Mouse (Mus musculus) liver, adult 2 months (tissue): ENCODE results near the gene Slfn2.

Experiments
- CTCF ChIP-seq: fragments of 200-500 bp; IDR thresholded peaks from 2 replicates; pipeline ENCODE4 v1.5.1; 2011; ENCODE audit warnings: low read depth, low read length, control low read depth
- POLR2A ChIP-seq: fragments of 200-500 bp; IDR thresholded peaks from 2 replicates; pipeline ENCODE4 v1.6.1; 2011; ENCODE audit warnings: low read length, control low read depth; ENCODE audit not compliant: insufficient read depth; ENCODE audit errors: extremely low read depth

- TF ChIP-seq POLR2A (no peak), CTCF (no peak)
Observed at GRCm38 (mm10) chr11:83045642-83046041, 19.3 kb upstream of the Slfn2 start.
